Mouse (Mus musculus): ENCODE measurements at regions not wholly inside any gene's neighbourhood (a gene's known extent, or its start where the extent isn't known, plus 50 kb on each side); places are given as distances from the start of the nearest gene placed in this dataset.
"Not testable (repeated sequence)": the region's sequence is repeated elsewhere in the genome, so short reads cannot be mapped to it uniquely, and the experiment has no call there.

DNA sequence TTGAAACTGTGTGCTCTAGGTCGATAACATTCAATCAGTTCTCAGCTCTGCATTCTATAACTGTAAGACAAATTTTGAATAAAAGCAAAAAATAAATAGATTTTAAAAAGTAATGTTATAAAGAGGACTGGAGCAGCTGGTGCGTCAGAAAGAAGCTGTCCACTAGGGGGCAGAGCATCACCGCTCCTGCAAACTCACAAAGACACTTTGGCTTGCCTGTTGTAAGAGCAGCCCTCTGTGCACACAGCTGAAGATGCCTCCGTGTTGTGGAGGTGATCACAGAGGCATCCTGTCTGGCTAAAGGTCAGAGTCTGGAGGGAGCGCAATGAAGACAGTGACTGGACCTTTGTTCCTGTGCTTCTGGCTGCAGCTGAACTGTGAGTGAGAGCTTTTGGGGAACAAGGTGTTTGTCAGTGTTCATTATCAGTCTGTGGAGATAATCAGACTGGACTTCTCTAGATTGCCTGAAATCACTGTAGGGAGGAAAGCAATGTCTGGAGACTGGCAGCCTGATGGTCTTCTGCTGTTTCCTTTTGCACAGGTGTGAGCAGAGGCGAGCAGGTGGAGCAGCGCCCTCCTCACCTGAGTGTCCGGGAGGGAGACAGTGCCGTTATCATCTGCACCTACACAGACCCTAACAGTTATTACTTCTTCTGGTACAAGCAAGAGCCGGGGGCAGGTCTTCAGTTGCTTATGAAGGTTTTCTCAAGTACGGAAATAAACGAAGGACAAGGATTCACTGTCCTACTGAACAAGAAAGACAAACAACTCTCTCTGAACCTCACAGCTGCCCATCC, 476.9 kb upstream of the Olfr1507 start:
- in situ Hi-C loops (cut with MboI; ENCODE audit: low sequenced_read_pairs) = not testable (repeated sequence)

DNA sequence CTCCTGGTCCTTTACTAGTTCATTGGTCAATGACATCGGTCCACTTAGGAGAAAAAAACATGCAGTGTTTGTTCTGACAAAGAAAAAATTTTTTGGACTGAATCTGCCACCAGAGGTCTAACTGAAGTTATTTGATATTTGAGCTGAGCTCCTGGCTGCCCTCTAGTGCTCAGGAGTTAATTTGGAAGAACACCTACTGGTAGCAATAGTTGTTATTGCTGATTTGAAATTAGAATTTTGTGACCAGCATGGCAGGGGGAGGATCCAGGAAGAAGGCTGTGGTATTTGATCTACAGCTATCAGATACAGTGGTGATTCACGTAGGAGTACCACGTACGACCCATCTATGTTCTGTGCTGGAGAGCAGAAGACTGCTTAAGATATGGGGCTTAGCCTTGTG, 466.6 kb upstream of the Olfr1507 start:
- in situ Hi-C loops (cut with MboI; ENCODE audit: low sequenced_read_pairs) = not testable (repeated sequence)

DNA sequence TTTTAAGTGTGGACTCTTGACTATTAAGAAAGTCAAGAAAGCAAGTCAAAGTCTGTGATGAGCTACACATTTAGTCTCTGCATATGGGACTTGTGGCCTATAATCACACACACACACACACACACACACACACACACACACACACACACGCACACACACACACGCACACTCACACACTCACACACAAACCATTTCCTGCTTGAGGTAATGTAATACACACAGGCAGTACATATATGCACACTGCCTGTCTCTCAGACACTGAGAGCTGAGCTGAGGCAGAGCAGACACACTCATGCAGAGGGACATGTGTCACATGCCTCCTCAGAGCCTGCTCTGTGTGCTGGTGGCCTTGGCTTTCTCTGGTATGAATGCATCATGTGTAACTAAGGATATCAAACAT, 461.0 kb upstream of the Olfr1507 start:
- in situ Hi-C loops (cut with MboI; ENCODE audit: low sequenced_read_pairs) = not testable (repeated sequence)

DNA sequence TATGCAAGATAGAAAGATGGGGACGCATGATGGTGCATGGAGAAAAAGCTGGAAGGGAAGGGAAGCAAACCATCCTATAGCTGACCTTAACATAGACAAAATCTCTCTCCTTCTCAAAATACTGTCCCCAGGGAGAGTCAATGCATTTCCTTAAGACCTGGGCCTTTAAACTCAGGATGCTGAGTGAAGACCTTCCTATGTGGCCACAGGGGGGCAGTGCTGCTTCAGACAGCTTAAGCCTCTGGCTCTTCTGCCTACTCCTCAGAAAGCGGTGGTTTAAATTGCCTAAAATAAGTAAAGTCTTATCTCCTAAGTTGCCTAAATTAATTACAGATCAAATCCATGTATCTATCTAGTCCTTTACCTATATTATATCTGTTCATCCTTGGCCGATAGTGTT, 449.4 kb upstream of the Olfr1507 start:
- in situ Hi-C loops (cut with MboI; ENCODE audit: low sequenced_read_pairs) = not testable (repeated sequence)

GRCm38 (mm10) chr14:52942438-52942837, 446.9 kb upstream of the Olfr1507 start:
- in situ Hi-C loops (cut with MboI; ENCODE audit: low sequenced_read_pairs) = not testable (repeated sequence)

- in situ Hi-C loops (cut with MboI; ENCODE audit: low sequenced_read_pairs) = not testable (repeated sequence)
These were observed 446.2 kb upstream of the Olfr1507 start for GRCm38 (mm10) chr14:52941747-52942146.

DNA sequence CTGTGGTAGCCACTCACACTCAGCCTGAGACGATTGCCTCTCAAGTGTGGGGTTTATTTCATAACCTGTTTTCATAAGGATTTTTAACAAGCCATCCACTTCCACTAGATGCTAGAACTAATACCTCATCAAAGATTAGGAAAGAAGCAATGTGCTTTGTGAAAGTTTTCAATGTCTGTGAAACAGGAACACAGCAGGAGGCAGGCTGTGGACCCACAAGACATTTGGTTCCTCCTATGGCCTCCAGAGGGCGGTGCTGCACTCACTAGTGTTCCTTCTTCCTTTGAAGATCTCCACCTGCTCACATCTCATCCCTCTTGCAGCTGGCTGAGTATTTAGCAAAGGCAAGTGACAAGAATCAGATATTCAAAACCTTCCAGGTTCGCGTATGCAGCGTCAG, 424.6 kb upstream of the Olfr1507 start:
- in situ Hi-C loops (cut with MboI; ENCODE audit: low sequenced_read_pairs) = not testable (repeated sequence)

- in situ Hi-C loops (cut with MboI; ENCODE audit: low sequenced_read_pairs) = not testable (repeated sequence)
These were observed 418.3 kb upstream of the Olfr1507 start for GRCm38 (mm10) chr14:52913814-52914213.

DNA sequence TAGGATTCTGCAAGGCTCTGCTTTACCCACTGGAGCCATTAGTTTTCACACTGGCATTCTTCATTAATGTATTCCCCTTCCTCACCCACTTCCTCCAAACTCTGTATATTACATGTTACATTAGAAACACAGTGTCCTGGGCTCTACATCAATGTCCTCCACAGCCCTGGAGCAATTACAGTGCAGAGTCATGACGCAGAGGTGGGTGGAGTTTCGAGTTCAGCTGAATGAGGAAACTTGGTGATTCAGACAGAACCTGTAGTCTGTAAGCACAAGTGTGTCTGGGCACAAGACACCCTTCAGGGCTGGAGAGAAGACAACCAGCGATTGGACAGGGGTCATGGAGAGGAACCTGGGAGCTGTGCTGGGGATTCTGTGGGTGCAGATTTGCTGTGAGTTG, 404.1 kb upstream of the Olfr1507 start:
- in situ Hi-C loops (cut with MboI; ENCODE audit: low sequenced_read_pairs) = not testable (repeated sequence)

- in situ Hi-C loops (cut with MboI; ENCODE audit: low sequenced_read_pairs) = not testable (repeated sequence)
These were observed 402.8 kb upstream of the Olfr1507 start for GRCm38 (mm10) chr14:52898310-52898709.

DNA sequence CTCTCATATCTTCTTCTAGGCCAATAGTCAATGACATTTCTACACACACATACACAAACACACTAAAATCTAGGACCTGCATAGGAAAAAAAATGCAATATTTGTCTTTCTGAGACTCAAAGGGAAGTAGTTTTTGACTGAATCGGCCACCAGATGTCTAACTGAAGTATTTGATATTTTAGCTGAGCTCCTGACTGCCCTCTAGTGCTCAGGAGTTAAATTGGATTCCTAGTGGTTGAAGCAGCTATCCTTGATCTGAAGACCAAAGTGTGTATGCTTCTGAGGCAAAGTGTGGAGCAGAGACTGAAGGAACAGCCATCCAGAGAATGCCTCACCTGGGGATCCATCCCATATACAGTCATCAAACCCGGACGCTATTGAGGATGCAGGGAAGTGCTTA, 384.4 kb upstream of the Olfr1507 start:
- in situ Hi-C loops (cut with MboI; ENCODE audit: low sequenced_read_pairs) = not testable (repeated sequence)

DNA sequence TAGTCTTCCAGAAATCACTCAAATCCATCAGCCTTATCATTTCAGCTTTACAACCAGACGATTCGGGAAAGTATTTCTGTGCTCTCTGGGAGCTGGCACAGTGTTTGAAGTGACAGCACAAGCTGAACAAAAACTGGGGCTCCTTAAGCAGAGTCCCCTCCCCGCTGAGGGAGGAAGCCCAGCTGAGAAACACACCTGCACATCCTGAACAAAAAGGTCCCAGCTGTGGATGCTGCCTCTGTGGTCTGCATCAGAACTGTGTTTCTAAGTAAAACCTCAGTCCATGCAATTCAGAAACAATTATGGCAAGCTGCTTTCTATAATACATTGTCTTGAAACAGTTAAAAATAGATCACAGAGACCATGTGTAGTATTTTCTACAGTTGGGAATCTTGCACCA, 368.3 kb upstream of the Olfr1507 start:
- in situ Hi-C loops (cut with MboI; ENCODE audit: low sequenced_read_pairs) = not testable (repeated sequence)

GRCm38 (mm10) chr14:52863107-52863506, 367.6 kb upstream of the Olfr1507 start:
- in situ Hi-C loops (cut with MboI; ENCODE audit: low sequenced_read_pairs) = not testable (repeated sequence)

- in situ Hi-C loops (cut with MboI; ENCODE audit: low sequenced_read_pairs) = not testable (repeated sequence)
These were observed 366.9 kb upstream of the Olfr1507 start for GRCm38 (mm10) chr14:52862491-52862890.

DNA sequence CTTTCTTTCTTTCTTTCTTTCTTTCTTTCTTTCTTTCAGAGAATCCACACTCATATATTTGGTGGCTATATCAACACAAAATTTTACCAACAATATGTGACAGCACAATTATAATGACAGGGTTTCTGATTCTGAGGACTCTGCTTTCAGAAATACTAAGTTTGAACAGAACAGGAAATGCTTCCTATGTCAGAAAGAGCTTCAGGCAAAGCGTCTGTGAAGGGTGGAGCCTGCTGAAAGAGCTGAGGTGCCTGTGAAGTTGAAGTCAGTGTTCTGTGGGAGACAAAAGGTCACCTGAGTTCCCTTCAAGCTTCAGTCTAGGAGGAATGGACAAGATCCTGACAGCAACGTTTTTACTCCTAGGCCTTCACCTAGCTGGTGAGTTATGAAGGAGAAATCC, 359.8 kb upstream of the Olfr1507 start:
- in situ Hi-C loops (cut with MboI; ENCODE audit: low sequenced_read_pairs) = not testable (repeated sequence)

DNA sequence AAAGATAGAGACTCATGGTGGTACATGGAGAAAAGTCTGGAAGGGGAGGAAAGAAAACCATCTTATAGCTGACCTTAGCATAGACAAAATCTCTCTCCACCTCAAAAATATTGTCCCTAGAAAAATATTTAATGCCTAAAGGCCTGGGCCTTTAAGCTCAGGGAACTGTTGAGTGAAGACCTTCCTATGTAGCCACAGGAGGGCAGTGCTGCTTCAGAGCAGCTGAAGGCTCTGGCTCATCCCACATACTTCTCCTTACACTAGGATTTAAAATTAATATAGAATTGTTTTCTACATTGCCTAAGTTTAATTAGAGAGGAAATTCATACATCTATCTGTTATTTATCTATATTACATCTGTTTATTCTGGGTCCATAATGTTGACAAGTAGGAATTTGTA, 358.0 kb upstream of the Olfr1507 start:
- in situ Hi-C loops (cut with MboI; ENCODE audit: low sequenced_read_pairs) = not testable (repeated sequence)

- in situ Hi-C loops (cut with MboI; ENCODE audit: low sequenced_read_pairs) = not testable (repeated sequence)
These were observed 352.4 kb upstream of the Olfr1507 start for GRCm38 (mm10) chr14:52847970-52848369.

DNA sequence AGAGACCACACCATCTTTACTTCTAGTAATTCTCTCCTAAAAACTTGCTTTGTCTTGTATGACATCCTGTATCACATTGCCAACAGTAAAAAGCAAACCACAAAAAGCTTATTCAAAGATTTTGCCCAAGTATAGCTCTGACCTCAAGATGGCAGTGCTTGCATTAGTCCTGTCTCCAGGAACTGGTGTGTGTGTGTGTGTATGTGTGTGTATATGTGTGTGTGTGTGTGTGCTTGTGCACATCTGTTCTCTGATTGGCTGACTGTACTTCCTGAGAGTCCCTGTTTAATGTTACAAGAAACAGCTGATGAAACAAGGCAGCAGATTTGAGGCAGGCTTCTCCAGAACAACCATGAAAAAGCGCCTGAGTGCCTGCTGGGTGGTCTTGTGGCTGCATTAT, 328.5 kb upstream of the Olfr1507 start:
- in situ Hi-C loops (cut with MboI; ENCODE audit: low sequenced_read_pairs) = not testable (repeated sequence)

DNA sequence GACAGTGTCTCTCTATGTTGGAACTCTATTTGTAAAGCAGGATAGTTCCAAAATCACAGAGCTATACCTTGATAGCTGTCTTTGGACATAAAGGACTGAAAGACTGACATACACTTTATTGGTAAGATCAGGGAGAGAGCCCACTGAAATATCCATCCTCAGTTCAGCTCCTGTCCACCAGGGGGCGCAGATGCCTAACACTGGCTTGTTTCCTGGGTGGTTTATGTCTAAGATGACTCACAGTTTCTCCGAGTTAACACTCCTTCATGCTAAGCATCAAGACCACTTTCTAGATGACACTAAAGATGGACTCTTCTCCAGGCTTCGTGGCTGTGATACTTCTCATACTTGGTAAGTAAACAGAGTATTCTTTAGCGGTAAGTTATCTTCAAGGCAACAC, 326.1 kb upstream of the Olfr1507 start:
- in situ Hi-C loops (cut with MboI; ENCODE audit: low sequenced_read_pairs) = not testable (repeated sequence)

- in situ Hi-C loops (cut with MboI; ENCODE audit: low sequenced_read_pairs) = not testable (repeated sequence)
These were observed 315.5 kb upstream of the Olfr1507 start for GRCm38 (mm10) chr14:52811128-52811415.

GRCm38 (mm10) chr14:52810275-52811127, 315.0 kb upstream of the Olfr1507 start:
- in situ Hi-C loops (cut with MboI; ENCODE audit: low sequenced_read_pairs) = not testable (repeated sequence)

GRCm38 (mm10) chr14:52801705-52802104, 306.2 kb upstream of the Olfr1507 start:
- in situ Hi-C loops (cut with MboI; ENCODE audit: low sequenced_read_pairs) = not testable (repeated sequence)

Measured in CH12F3 (cell line).